Mouse (Mus musculus) hindbrain, embryonic 15.5 days (tissue): Measurements from ENCODE around the gene Tm2d1. TPM values are rescaled to one million over a fixed set of nuclear protein-coding genes. Genes with fewer than 3 reads are reported as not detected.

Experiments
- ATAC-seq: fragments of 200-750 bp; cut with Nextera tagmentation; 2 replicates; pipeline ENCODE4 v1.8.0; 2017; ENCODE audit warnings: low read depth, moderate number of reproducible peaks, moderate TSS enrichment; ENCODE audit not compliant: low FRiP score
- H3K27ac ChIP-seq: fragments of 300-500 bp; sonication (generic); replicated peaks from 2 replicates; pipeline ENCODE4 v1.5.1; 2015; ENCODE audit warnings: mild to moderate bottlenecking, inconsistent platforms
- H3K27me3 ChIP-seq: fragments of 300-500 bp; sonication (generic); 2 replicates; pipeline ENCODE4 v1.6.1; 2015; ENCODE audit warnings: control low read depth, inconsistent platforms
- H3K36me3 ChIP-seq: fragments of 300-500 bp; sonication (generic); 2 replicates; pipeline ENCODE4 v1.6.1; 2015; ENCODE audit warnings: control low read depth, inconsistent platforms
- H3K4me1 ChIP-seq: fragments of 300-500 bp; sonication (generic); replicated peaks from 2 replicates; pipeline ENCODE4 v1.6.1; 2015; ENCODE audit warnings: control low read depth, inconsistent platforms
- H3K4me2 ChIP-seq: fragments of 300-500 bp; sonication (generic); 2 replicates; pipeline ENCODE4 v1.6.1; 2015; ENCODE audit warnings: moderate library complexity, mild to moderate bottlenecking, inconsistent platforms
- H3K4me3 ChIP-seq: fragments of 300-500 bp; sonication (generic); 2 replicates; pipeline ENCODE4 v1.5.1; 2015; ENCODE audit warnings: mild to moderate bottlenecking, inconsistent platforms
- H3K9ac ChIP-seq: fragments of 300-500 bp; sonication (generic); 2 replicates; pipeline ENCODE4 v1.6.1; 2015; ENCODE audit warnings: inconsistent platforms
- H3K9me3 ChIP-seq: fragments of 300-500 bp; sonication (generic); 2 replicates; pipeline ENCODE4 v1.6.1; 2016; ENCODE audit warnings: control low read depth, inconsistent platforms
- WGBS: fragments of 180-500 bp; shearing (Covaris S2); methylation state at CpG from one replicate; pipeline ENCODE4 v1.1.7; 2015; 5-methylcytosine and 5-hydroxymethylcytosine counted together
- polyA plus RNA-seq: library from polyadenylated mRNA; unstranded; fragments of >200 nt; fragmentation: Nextera tagmentation; extraction: Ambion mirVana; gene quantifications from 2 replicates; pipeline ENCODE4 v1.2.1, GENCODE M21; 2015

The Tm2d1 gene
- polyA plus RNA-seq, 1 experiment from 2014 or later, result 135 TPM

DNA sequence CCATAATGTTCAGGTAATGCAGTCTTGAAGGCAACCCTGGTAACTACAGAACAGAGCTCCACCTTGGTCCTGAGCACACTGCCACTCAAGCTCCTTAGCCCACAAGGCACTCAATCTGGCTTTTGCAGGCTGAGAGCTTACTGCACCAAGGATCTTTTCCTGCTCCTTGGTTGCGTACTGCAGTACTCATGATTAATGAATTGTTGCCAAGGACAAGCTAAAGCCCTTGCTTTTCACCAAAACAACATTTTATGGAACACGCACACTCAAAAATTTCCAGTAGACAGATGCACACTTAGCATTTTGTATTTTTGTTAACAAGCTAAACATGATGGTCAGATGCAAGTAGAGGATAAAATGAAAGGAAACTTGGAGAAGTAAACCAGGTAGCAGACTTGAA is 66.0 kb downstream of the Tm2d1 start:
- ATAC-seq, result no peak

More for the DNA sequence above, 66.0 kb downstream of the Tm2d1 start:
- Histone ChIP-seq H3K9me3 (no peaks in the 10 kb centered on the region), H3K36me3 (no peaks in the 10 kb centered on the region), H3K27me3 (no peaks in the 10 kb centered on the region), H3K4me3 (no peak overlapping the region), H3K27ac (no peak overlapping the region), H3K4me1 (peaks cover 13% of the 10 kb centered on the region), H3K4me2 (no peak overlapping the region), H3K9ac (no peak overlapping the region)
- WGBS, result 81% methylated on average over 2 of the region's 2 CpGs

Other genes starting within 250 kb of the Tm2d1 start
- 7.6 and 10.8 TPM in 2 replicates for gene Patj, start 12.5 kb upstream of the Tm2d1 start, polyA plus RNA-seq